Mouse (Mus musculus): ENCODE results near the gene Sqstm1.

DNA sequence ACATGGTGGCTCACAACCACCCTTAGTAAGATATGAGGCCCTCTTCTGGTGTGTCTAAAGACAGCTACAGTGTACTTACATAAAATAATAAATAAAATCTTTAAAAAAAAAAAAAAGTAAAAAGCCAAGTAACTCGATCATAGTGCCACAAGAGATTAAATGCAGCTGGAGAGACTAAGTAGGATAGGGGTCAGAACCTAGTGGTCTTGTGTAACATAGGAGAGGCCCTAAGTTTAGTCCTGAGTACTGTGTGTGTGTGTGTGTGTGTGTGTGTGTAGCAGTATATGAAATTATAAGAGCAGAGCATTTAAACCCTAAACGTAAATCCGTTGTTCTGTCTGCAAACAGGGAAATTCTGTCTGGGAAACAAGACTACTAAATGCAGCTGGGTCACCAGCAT is 18.3 kb downstream of the Sqstm1 start:
- no peak for TF ChIP-seq CTCF (IDR thresholded peaks at IDR 0.05; ENCODE audit: extremely low read depth, insufficient read depth, insufficient read length, insufficient replicate concordance)
- no peak for TF ChIP-seq POLR2A (IDR thresholded peaks at IDR 0.05; ENCODE audit: low read depth, low read length)

Measured in spleen, adult 2 months (tissue).